Mouse (Mus musculus) ES-Bruce4 (cell line): ENCODE data around the gene Gm47289. TPM values are rescaled to one million over a fixed set of nuclear protein-coding genes. Genes with fewer than 3 reads are reported as not detected.

ENCODE experiments used
- H3K27ac ChIP-seq: 2 replicates; pipeline ENCODE4 v1.5.1; 2012; ENCODE audit warnings: low read length, inconsistent platforms; ENCODE audit not compliant: insufficient read depth
- H3K27me3 ChIP-seq: 2 replicates; pipeline ENCODE4 v1.6.1; 2012; ENCODE audit warnings: mild to moderate bottlenecking, low read length, inconsistent platforms; ENCODE audit not compliant: control insufficient read depth, poor library complexity, insufficient read depth, severe bottlenecking
- H3K36me3 ChIP-seq: 2 replicates; pipeline ENCODE4 v1.6.1; 2012; ENCODE audit warnings: inconsistent platforms, mild to moderate bottlenecking, low read length, moderate library complexity; ENCODE audit not compliant: control insufficient read depth, poor library complexity, insufficient read depth, severe bottlenecking
- H3K4me1 ChIP-seq: one replicate; pipeline ENCODE4 v1.8.1; 2011; ENCODE audit warnings: low read length; ENCODE audit not compliant: control insufficient read depth, insufficient read depth
- H3K4me3 ChIP-seq: 2 replicates; pipeline ENCODE4 v1.5.1; 2011; ENCODE audit warnings: low read depth, mild to moderate bottlenecking, low read length
- H3K9ac ChIP-seq: 2 replicates; pipeline ENCODE4 v1.6.1; 2012; ENCODE audit warnings: low read depth, mild to moderate bottlenecking, inconsistent platforms; ENCODE audit not compliant: poor library complexity, severe bottlenecking
- H3K9me3 ChIP-seq: replicated peaks from 2 replicates; pipeline ENCODE4 v1.6.1; 2012; ENCODE audit warnings: mild to moderate bottlenecking, low read length, inconsistent platforms; ENCODE audit not compliant: control insufficient read depth, poor library complexity, insufficient read depth, severe bottlenecking
- CTCF ChIP-seq: IDR thresholded peaks from one replicate; pipeline ENCODE4 v1.8.1; 2011; ENCODE audit warnings: low read depth, low read length
- EP300 ChIP-seq: IDR thresholded peaks from 2 replicates; pipeline ENCODE4 v1.6.1; 2011; ENCODE audit warnings: low read depth, low read length; ENCODE audit not compliant: insufficient read depth
- POLR2A ChIP-seq: IDR thresholded peaks from one replicate; pipeline ENCODE4 v1.8.1; 2011; ENCODE audit warnings: low read length; ENCODE audit not compliant: insufficient read depth
- polyA plus RNA-seq: library from polyadenylated mRNA; stranded (reverse); fragments of >200 nt; gene quantifications from 2 replicates; pipeline ENCODE4 v1.2.4, GENCODE M21; 2011; ENCODE audit warnings: low read depth; ENCODE audit not compliant: missing spikeins, insufficient read depth, insufficient read length

Gm47289 gene
- polyA plus RNA-seq, 1 experiment: not detected

DNA sequence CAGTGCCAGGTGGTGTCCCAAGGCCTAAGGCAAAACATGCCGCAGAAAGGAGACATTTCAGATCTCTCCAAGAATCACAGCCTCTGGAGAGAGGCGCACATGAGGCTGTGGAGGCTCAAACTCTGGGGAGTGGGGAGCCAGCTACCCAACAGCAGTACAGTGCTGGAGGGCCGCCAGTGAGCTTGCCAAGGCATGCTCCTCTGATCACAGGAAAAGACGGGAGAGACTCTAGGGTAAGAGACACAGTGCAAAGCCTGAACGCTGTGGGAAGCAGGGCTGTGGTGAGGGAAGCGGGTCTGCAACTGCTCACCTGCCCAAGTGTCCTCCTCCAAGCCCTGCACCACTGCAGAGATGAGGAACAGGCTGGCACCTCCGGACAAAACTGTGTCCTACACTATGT lies 3.1 kb upstream of the Gm47289 start:
- no peaks in the 10 kb centered on the region for H3K4me1 ChIP-seq
- H3K27me3 ChIP-seq: no peaks in the 10 kb centered on the region
- H3K9ac ChIP-seq: no peak overlapping the region
- TF ChIP-seq EP300 (no peak), CTCF (no peak), POLR2A (no peak)
- no peaks in the 10 kb centered on the region for H3K9me3 ChIP-seq
- H3K27ac ChIP-seq: no peak overlapping the region
- H3K36me3 ChIP-seq: no peaks in the 10 kb centered on the region
- H3K4me3 ChIP-seq: peak overlapping the region; percentile 21; the same call in 1 of the 2 replicates

DNA sequence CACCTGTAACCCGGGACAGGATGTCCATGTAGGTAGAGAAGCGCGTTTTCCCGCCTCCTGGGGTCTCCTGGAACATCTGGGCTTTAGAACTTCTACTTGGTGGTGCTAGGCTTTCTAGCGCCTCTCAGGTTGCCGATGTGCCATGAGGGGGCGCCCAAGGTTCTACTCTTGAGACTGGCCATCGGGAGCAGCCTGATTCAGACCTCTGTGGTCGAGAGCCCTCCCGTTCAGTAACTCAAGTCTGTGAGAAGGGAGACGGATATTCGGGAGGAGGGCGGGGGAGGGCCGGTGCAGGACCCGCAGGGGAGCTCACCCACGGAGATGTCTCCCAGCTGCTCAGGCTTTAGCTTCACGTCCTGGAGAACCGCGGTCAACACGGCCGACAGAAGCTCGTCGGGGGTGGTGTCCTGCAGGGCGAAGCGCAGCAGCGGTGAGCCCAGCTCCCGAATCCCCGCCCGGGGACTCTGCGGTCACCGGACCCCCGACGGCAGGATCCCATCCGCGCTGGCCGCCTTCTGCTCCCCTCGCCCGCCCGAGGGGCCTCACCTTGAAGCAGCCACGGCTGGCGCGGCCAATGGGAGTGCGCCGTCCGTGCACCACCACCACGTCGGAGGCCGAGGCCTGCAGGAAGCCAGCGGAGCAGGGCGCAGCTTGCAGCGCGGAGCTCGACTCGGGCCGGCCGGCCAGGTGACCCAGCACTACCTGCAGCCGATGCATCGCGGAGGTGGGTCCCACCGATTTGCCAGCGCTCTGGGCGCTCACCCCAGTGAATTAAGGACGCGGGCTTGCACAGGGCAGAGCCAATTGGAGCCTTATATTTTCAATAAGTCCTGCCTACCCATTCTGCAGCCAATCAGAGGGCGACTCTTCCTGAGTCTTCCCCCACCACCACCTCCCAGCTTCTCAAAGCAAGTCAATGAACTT lies 2.4 kb upstream of the Gm47289 start, which contains the start of gene Acaa1b:
Acaa1b (minus strand) TSS at position 816 of the 924 bp plus-strand sequence.
- H3K27me3 ChIP-seq: no peaks in the 10 kb centered on the region
- H3K4me3 ChIP-seq: peak within 1 kb of the TSS; percentile 88
- no peaks in the 10 kb centered on the region for H3K9me3 ChIP-seq
- no peaks in the 10 kb centered on the region for H3K36me3 ChIP-seq
- TF ChIP-seq EP300: no peak
- no peak for TF ChIP-seq POLR2A
- peak; percentile 65 for TF ChIP-seq CTCF
- peak within 1 kb of the TSS; percentile 82 for H3K9ac ChIP-seq
- no peaks in the 10 kb centered on the region for H3K4me1 ChIP-seq
- no peak within 1 kb of the TSS for H3K27ac ChIP-seq

- H3K27ac ChIP-seq: no peak overlapping the region
- no peaks in the 10 kb centered on the region for H3K27me3 ChIP-seq
- H3K4me1 ChIP-seq: no peaks in the 10 kb centered on the region
- H3K36me3 ChIP-seq: no peaks in the 10 kb centered on the region
- no peaks in the 10 kb centered on the region for H3K9me3 ChIP-seq
- H3K4me3 ChIP-seq: no peak overlapping the region
- H3K9ac ChIP-seq: no peak overlapping the region
- no peak for TF ChIP-seq EP300
- no peak for TF ChIP-seq POLR2A
- TF ChIP-seq CTCF: no peak
Measured at GRCm38 (mm10) chr9:119160689-119161088, 1.7 kb downstream of the Gm47289 start.

GRCm38 (mm10) chr9:119164743-119165142 lies 5.8 kb downstream of the Gm47289 start:
- H3K4me3 ChIP-seq: no peak overlapping the region

DNA sequence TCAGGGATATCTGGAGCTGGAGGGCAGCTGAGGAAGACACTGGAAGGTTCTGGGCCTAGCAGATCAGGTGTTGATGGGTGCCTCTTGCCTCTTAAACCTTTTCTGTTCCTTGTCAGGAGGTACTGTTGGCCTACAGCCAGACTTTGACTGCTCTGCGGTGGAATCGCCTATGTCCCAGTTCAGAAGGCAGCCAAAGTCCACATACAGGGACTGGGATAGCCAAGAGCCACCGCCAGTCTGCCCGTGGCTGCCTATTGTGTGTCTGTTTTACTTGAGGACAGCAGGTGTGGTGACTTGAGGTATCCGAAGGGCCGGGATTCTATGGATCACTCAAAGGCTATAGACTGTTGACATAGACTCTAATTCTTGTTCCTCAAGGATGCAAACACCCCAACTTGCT lies 6.6 kb downstream of the Gm47289 start:
- Histone ChIP-seq H3K9ac (no peak overlapping the region), H3K4me1 (no peaks in the 10 kb centered on the region), H3K4me3 (no peak overlapping the region), H3K36me3 (no peaks in the 10 kb centered on the region), H3K9me3 (no peaks in the 10 kb centered on the region), H3K27ac (no peak overlapping the region), H3K27me3 (no peaks in the 10 kb centered on the region)
- TF ChIP-seq CTCF (no peak), POLR2A (no peak), EP300 (no peak)

More at GRCm38 (mm10) chr9:119164743-119165142, 5.8 kb downstream of the Gm47289 start:
- no peaks in the 10 kb centered on the region for H3K9me3 ChIP-seq
- no peak for TF ChIP-seq EP300
- no peak for TF ChIP-seq POLR2A
- no peak for TF ChIP-seq CTCF
- no peaks in the 10 kb centered on the region for H3K4me1 ChIP-seq
- no peak overlapping the region for H3K9ac ChIP-seq
- no peak overlapping the region for H3K27ac ChIP-seq
- H3K27me3 ChIP-seq: no peaks in the 10 kb centered on the region
- no peaks in the 10 kb centered on the region for H3K36me3 ChIP-seq

DNA sequence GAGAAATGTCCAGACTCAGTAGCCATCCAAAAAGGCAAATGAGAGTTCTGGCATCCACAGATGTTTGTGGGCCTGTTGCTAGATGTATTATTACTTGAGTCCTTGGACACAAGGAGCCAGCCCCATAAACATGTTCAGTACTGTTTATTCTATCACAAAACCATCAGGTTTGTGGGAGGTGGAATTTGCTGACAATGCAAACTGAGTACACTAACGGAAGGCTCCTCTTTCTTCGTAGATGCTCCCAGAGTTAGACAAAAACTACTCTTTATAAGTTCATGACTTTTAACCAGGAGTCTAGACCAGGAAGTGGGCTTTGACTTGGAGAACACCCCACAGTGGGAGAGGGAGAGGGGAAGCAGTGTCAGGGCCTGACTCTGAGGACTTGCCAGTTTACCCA lies 8.6 kb downstream of the Gm47289 start:
- no peaks in the 10 kb centered on the region for H3K36me3 ChIP-seq
- no peak overlapping the region for H3K9ac ChIP-seq
- no peaks in the 10 kb centered on the region for H3K4me1 ChIP-seq
- no peaks in the 10 kb centered on the region for H3K27me3 ChIP-seq
- TF ChIP-seq EP300 (no peak), CTCF (no peak), POLR2A (no peak)
- no peak overlapping the region for H3K4me3 ChIP-seq
- no peaks in the 10 kb centered on the region for H3K9me3 ChIP-seq
- no peak overlapping the region for H3K27ac ChIP-seq
